Mouse (Mus musculus) embryonic stem cell, embryonic (primary cell): ENCODE measurements around the gene Nme6.
"Not testable (repeated sequence)": the region's sequence is repeated elsewhere in the genome, so short reads cannot be mapped to it uniquely, and the experiment has no call there.

Source experiments
- CTCF ChIA-PET, 4 experiments: fragments of 300-600 bp in 2 of 4; fragments of 350-600 bp in 2 of 4; sonication (Branson Sonifier 250); formaldehyde crosslinking; loops; one replicate each; lab custom pipeline; 2022; ENCODE audit warnings: inconsistent platforms in 2 of 4; lab: Charles Lee
- POLR2A ChIA-PET, 4 experiments: fragments of 300-600 bp in 2 of 4; fragments of 350-600 bp in 2 of 4; sonication (Branson Sonifier 250); formaldehyde crosslinking; loops; one replicate each; lab custom pipeline; 2022; ENCODE audit warnings: antibody characterized with exemption in 4 of 4, inconsistent platforms in 1 of 4; lab: Charles Lee

The Nme6 gene

DNA sequence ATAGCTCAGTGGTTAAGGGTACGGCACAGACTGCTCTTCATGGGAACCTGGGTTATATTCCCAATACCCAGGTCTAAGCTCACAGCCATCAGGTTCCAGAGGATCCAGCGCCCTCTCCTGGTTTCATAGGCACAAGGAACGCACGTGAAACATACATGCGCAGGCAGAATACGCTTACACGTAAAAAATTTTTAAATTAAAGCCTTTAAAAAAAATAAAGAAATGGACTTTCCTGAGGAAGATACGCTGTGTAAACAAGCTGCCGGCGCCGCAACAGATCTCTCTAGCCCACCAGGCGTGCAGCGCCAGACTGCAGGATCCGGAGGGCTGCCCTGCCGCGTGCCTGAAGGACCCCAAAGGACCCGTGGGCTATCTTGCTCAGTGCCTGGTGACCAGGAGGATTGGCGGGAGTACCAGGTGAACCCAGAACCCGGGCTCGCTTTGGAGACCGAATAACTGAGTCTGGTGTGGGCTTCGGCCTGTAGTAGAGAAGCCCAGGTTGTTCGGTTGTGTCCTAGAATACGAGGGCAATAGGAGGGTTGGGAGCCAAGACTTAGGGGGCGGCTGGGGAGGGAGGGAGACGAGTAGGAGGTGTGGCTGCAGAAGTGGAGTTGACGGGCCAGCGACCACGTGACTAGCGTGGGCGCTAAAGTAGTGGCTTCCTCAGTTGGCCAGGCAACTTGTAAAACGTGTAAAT is at the start of gene Nme6:
Nme6 (plus strand) TSS at position 359 of the 697 bp plus-strand sequence.
- ChIA-PET POLR2A (interaction anchor here in 3 of 4 experiments (0.5 to 2.5 kb wide), 32 partner anchors 10 to 1440 kb away, joined by 3 to 21 read pairs (median 4); partner anchors contain the start of genes Atrip (in 1 of the 3), Cdc25a (in 1 of the 3), Map4 (in 1 of the 3) and Pfkfb4 (in 1 of the 3)), CTCF (interaction anchor here (0.5 to 1.9 kb wide), 35 partner anchors 9 to 841 kb away, joined by 3 to 12 read pairs (median 3); partner anchors contain the start of genes Pfkfb4 (in 1 of the 4), Shisa5 (in 1 of the 4) and Spink8 (in 1 of the 4))

DNA sequence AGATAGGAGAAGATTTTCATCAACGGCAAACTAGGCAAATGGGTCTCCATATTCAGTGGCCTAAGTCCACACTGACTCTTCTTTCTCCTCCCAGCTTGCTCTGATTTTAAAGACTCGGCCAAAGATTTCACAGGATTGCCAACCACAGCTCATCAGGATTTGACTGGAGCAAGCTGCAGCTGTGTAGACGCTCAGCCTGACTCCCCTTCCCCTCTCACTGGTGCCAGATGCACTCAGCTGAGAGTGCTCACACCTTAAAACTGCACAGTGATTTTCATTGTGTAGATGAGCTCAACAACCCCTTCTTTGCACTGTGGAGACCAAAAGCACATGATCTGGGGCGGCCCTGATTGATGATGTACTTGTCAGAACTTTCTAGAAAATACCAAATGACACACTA is 42.0 kb upstream of the Nme6 start, which contains the start of gene Fbxw27:
Fbxw27 (minus strand) TSS at position 101 of the 400 bp plus-strand sequence.
- POLR2A ChIA-PET: not testable (repeated sequence)
- CTCF ChIA-PET: interaction anchor here in 2 of 4 experiments (0.5 kb wide), 2 partner anchors 21 to 140 kb away, joined by 3 to 4 read pairs; partner anchors contain the start of gene Spink8 (in 1 of the 2)

DNA sequence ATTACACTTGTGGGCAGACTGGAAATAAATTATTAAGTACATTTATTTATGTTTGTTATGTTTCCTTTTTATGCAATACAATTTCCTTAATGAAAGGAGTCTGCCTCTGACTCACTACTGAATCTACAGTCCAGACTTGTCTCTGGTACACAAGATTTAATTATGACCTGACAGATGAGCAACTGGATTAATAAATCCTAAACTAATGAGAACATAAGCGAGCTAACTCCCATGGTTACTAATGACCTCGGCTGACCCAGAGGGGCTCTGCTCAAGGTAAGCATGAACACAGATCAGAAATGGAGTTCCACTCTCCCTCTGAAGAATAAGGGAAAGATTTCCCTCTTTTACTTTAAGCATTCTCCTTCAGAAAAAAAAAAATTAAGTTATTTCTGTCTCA is 37.3 kb upstream of the Nme6 start:
- POLR2A ChIA-PET: no interaction called here
- CTCF ChIA-PET: no interaction called here

DNA sequence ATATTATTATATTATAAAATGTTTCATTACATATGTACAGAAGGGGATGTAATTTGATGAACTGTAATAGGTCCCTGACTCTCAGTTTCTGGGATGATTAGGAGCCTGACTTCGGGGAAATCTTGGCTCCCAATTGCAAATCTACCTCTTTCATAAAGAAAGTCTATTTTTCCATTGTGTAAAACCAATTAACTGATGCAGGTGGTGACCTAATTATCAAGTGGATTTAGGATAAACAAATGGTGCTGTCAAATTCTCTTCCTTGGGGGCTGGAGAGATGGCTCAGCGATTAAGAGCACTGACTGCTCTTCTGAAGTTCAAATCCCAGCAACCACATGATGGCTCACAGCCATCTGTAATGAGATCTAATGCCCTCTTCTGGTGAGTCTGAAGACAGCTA is 36.7 kb upstream of the Nme6 start:
- ChIA-PET POLR2A (interaction anchor here in 1 of 4 experiments (0.6 kb wide), 1 partner anchor 13 kb away, joined by 3 read pairs; no protein-coding TSS in a partner anchor), CTCF (interaction anchor here in 1 of 4 experiments (1.2 kb wide), 1 partner anchor 66 kb away, joined by 4 read pairs; no protein-coding TSS in a partner anchor)

DNA sequence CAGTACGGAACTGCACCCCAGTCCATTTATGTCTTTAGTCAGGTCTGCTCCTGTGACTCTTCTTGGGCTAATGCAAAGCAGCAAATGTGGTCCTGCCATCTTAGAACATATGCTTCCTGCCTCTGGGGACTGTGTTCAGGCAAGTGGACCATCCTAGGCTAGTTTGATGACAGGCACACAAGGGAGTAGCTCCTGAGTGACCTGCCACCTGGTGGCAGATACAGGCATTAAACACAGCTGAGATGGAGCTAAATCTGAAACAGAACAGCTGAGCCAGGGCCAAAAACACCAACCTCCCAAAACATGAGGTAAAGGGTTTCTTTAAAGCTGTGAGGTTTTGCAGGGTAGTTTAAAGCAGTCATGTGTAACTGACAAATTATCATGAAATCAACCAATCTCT is 34.5 kb upstream of the Nme6 start:
- POLR2A ChIA-PET: interaction anchor here in 2 of 4 experiments (0.6 to 0.7 kb wide), 2 partner anchors 14 to 34 kb away, joined by 3 to 6 read pairs; partner anchors contain the start of gene Spink8 (in 1 of the 2)
- CTCF ChIA-PET: interaction anchor here (0.5 to 1.6 kb wide), 19 partner anchors 10 to 966 kb away, joined by 3 to 13 read pairs (median 4); partner anchors contain the start of genes Nme6 (in 2 of the 4) and Spink8 (in 1 of the 4)

DNA sequence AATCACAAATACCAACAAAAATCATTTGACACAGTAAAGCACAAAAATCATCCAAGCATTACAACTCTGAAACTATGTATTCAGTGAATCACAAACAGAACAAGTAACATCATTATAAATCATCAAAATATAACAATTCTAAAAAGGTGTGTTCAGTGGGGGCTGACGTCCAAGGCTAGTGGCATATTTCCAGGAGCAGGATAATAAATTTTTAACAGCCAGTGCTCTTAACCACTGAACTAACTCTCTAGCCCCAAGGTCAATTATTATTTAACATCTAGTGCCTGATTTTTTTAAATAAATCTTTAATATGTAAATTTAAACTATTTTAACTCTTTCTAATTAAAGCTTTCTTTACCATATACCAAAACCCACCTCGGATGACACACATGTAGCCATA is 27.0 kb upstream of the Nme6 start:
- POLR2A ChIA-PET: interaction anchor here in 2 of 4 experiments (0.6 to 0.8 kb wide), 2 partner anchors 27 to 284 kb away, joined by 3 read pairs; partner anchors contain the start of gene Nme6 (in 1 of the 2)
- CTCF ChIA-PET: not testable (repeated sequence)

DNA sequence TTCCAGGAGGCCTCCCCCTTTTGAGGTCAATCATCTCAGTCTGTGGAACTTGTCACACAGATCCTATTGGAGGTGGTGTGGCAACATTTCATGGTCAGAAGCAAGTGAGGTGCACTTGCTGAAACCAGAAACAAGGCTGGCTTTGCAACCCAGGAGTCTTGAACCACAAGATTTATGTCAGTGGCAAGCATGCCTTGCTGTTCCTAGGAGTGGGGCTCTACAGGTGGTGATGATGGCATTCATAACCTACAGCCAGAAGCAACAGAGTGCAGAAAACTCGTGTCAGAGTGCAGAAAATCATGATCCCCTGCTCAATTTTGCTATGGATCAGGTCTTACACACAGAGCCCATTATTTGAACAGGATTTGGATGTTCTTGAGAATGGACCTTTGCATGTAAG is 26.3 kb upstream of the Nme6 start:
- POLR2A ChIA-PET: no interaction called here
- CTCF ChIA-PET: no interaction called here

DNA sequence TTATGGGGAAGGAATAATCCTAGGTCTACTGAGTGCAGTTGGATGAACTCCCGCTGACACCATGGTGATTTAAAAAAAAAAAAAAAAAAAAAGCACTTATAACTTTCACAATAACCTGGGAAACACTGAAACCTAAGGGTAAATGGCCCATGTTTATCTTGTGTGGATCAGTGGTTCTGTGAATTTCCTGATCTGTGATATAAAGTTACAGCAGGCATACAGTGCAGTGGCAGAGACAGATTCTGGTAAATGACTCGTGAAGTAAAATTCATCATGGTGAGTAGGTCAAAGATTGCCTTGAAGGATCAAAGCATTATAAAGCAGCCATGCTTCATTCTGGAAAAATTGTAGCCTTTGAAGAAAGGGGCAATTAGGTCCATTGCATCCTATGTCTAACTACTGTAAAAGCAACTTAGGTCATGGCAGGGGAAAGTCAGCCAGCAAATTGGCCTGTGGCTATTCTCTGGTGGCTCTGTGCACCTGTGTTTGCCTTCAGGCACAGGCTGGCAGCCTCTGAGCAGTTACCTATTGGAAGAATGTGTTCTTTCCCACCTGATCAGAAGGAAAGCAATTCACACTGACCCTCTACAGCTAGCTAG is 25.8 kb upstream of the Nme6 start:
- CTCF ChIA-PET: interaction anchor here in 1 of 4 experiments (2.1 kb wide), 1 partner anchor 8 kb away, joined by 6 read pairs; no protein-coding TSS in a partner anchor

DNA sequence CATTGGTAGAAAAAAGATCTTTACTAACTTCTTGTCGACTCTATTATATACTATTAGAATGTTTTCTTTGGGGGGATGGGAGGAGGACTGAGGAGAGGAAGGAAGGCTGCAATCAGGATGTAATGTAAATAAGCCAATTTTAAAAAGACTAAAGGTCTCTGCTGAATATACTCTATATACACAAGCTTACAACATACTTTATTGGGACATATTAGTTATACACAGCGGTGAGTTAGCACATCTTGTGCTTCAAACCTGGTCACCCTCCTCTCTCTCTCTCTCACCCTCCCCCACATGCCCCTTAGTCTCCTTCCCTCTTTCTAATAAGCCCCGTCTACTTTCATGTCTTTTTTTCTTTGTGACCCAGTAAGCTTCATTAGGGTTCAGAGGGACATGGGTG is 24.7 kb upstream of the Nme6 start:
- POLR2A ChIA-PET: interaction anchor here in 1 of 4 experiments (0.7 kb wide), 1 partner anchor 12 kb away, joined by 3 read pairs; no protein-coding TSS in a partner anchor
- CTCF ChIA-PET: interaction anchor here (0.7 to 2.1 kb wide), 5 partner anchors 10 to 489 kb away, joined by 3 to 8 read pairs (median 4); partner anchors contain the start of gene Nme6 (in 1 of the 4)

More for the DNA sequence above, 25.8 kb upstream of the Nme6 start:
- POLR2A ChIA-PET: no interaction called here

DNA sequence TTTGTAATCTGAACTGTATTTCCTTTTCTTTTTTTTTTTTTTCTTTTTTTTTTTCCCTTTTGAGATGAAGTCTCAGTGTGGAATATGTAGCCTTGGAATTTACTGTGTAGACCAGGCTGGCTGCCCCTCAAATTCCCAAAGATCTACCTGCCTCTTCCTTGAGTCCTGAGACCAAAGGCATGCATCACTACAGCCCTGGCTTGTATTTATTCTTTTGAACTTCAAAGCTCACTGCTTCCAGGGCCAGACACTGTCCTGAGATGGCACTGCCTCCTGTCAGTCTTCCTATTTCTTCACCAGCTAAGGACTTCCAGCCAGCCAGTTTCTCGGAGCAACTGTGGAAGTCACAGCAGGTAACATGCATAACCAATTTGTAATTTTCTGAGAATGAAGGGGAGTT is 20.6 kb upstream of the Nme6 start, which contains the start of gene Spink8:
Spink8 (plus strand) TSS at position 301 of the 400 bp plus-strand sequence.
- CTCF ChIA-PET: interaction anchor here in 3 of 4 experiments (0.7 to 2.2 kb wide), 4 partner anchors 14 to 50 kb away, joined by 3 to 9 read pairs (median 4); partner anchors contain the start of genes Fbxw27 (in 1 of the 3) and Nme6 (in 1 of the 3)
- POLR2A ChIA-PET: interaction anchor here in 1 of 4 experiments (0.8 kb wide), 1 partner anchor 14 kb away, joined by 6 read pairs; no protein-coding TSS in a partner anchor

DNA sequence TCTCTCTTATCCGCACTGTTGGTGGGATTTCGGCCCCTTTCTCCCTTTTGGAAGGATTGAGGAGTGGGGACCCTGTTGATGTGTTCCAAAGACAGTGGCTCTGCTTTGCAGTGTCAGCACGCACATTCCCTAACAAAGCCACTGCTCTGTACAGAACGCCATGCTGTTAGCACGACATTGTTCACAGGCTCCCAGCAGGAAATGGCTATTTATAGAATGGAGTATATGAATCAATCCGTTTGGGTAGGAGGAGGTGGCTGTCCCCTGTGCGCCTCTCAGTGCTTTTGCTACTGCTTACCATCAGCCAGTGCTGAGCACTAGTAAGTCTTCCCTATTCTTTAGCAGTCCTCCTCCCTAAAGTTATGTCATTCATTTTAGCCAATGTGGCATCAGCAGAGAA is 19.1 kb upstream of the Nme6 start:
- POLR2A ChIA-PET: interaction anchor here in 2 of 4 experiments (0.6 to 1.2 kb wide), 2 partner anchors 19 to 280 kb away, joined by 3 to 11 read pairs; no protein-coding TSS in a partner anchor
- CTCF ChIA-PET: interaction anchor here in 2 of 4 experiments (0.6 to 0.7 kb wide), 2 partner anchors 62 to 558 kb away, joined by 3 read pairs; partner anchors contain the start of gene Cdc25a (in 1 of the 2)

DNA sequence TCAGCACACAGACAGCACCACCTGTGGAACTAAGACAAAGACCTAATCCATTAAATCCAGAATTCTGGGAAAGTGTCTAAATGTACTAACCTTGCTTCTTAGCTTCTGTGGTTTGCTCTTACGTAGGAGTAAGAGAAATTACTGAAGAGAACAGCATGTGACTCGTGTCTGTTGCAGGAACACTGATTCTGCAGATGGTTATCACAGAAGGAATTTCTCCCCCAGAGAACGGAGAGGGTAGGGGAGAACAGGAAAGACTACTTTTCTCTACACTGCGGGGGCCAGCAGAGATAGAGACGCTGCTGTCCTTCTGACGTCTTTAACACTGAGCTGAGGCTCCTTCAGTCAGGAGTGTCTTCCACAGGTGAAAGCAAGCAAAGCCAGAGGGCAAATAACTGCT is 16.2 kb upstream of the Nme6 start:
- ChIA-PET CTCF (interaction anchor here in 1 of 4 experiments (1.0 kb wide), 1 partner anchor 16 kb away, joined by 4 read pairs; no protein-coding TSS in a partner anchor), POLR2A (interaction anchor here in 1 of 4 experiments (2.4 kb wide), 1 partner anchor 16 kb away, joined by 8 read pairs; the partner anchor contains the start of gene Nme6)

DNA sequence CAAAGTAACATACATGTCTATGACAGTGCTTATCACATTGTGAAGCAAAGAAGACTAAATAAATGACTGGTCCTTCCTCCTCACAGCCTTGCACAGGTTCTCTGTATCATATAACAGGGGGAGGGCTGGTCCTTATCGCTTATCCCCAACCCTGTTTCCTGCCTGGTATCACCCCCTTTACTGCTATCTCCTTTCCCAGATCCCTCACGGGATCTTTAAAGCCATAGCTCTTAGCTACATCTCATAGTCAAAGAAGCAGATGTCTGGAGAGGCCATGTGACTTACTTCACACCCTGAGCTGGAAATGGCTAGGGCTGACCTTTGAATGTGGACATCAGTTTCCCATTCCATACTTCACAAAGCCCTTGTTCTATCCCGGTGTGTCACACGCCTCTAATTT is 6.8 kb upstream of the Nme6 start:
- ChIA-PET CTCF (interaction anchor here in 3 of 4 experiments (0.6 to 1.2 kb wide), 3 partner anchors 27 to 1462 kb away, joined by 3 to 5 read pairs (median 4); no protein-coding TSS in a partner anchor), POLR2A (interaction anchor here in 1 of 4 experiments (1.9 kb wide), 1 partner anchor 47 kb away, joined by 5 read pairs; no protein-coding TSS in a partner anchor)

DNA sequence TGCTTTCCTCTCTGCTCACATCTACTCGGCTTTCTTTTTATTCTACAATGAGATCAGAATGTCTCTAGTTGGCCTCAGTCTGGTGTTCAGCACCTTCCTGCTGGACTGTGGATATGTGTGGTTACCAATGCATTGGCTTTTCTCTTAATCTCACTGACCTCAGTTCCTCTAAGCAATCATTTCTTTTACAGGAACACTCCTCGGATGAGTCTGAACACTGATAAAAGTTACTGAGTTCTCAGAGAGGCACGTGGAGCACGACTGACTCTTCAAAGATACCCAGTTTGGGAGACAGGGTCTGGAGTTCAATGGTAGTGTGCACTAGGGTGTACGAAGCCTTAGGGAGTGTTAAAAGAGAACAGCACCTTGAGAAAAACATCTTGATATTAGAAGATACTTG is 6.4 kb upstream of the Nme6 start:
- ChIA-PET CTCF (no interaction called here), POLR2A (no interaction called here)

DNA sequence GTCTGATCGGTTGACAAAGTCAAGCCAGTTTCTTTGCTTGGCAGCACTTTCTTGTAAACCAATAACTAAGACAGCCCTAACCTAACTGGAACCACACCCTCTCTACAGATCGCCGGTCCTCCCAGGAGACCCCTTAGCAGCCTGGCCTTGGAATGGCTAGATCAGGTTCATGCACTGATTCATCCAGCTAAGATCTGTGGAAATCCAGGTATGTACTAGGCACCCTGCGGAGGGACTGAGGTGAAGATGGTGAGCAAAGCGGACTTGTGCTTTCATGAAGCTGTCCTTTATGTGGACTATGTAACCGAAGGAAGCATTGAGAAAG is 501 bp downstream of the Nme6 start:
- POLR2A ChIA-PET: interaction anchor here in 3 of 4 experiments (0.5 to 2.5 kb wide), 18 partner anchors 10 to 823 kb away, joined by 3 to 21 read pairs (median 4); partner anchors contain the start of genes Atrip (in 1 of the 3), Cdc25a (in 1 of the 3) and Map4 (in 1 of the 3)
- CTCF ChIA-PET: interaction anchor here in 3 of 4 experiments (0.6 to 1.9 kb wide), 18 partner anchors 10 to 841 kb away, joined by 3 to 12 read pairs (median 4); partner anchors contain the start of genes Pfkfb4 (in 1 of the 3) and Spink8 (in 1 of the 3)

DNA sequence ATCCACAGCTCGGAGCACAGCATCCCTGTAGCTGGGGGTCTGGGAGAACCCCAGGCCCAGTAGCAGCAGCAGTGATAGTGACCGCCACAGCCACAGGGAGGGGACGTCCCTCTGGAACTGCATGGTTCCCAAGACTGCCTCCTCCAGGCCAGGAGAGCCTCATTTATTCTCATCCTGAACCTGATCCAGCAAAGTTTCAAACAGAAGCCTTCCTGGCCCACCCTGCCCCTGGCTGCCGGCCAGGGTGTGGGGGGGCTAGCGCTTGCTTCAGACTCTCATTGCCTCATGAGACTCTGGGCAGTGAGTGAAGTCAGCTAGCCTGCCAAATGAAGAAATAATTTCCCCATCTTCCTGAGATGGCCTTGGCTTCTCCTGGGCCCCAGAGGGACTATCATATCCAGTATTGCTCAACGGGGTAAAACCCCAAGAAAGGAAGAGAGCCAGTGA is 16.8 kb downstream of the Nme6 start, which contains the start of gene Camp:
Camp (minus strand) TSS at position 306 of the 447 bp plus-strand sequence.
- ChIA-PET POLR2A (interaction anchor here in 1 of 4 experiments (1.3 kb wide), 1 partner anchor 17 kb away, joined by 5 read pairs; the partner anchor contains the start of gene Nme6), CTCF (interaction anchor here in 3 of 4 experiments (1.1 to 2.6 kb wide), 4 partner anchors 13 to 17 kb away, joined by 3 to 7 read pairs (median 5); partner anchors contain the start of gene Nme6 (in 1 of the 3))

DNA sequence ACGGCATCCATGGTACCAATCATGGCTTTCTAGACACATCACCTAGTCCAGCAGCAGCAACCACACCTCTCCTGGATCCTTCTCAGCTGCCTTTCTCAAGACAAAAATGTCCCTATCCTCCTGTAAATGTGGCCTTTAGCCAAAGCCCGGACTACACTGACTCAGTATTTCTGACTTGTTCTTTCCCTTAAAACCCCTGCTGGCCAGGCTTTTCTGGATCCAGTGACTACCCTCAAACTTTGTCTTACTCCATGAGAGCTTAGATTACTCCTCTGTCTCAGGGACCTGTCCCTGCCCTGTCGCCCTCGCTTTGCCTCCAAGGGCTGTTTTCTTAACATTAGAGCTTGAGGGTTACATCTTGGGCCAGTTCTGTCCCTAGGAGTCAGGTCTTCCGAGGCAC is 17.6 kb downstream of the Nme6 start:
- CTCF ChIA-PET: interaction anchor here in 3 of 4 experiments (0.6 to 2.6 kb wide), 4 partner anchors 12 to 673 kb away, joined by 3 to 7 read pairs (median 4); no protein-coding TSS in a partner anchor
- POLR2A ChIA-PET: interaction anchor here in 3 of 4 experiments (0.6 to 1.6 kb wide), 4 partner anchors 10 to 529 kb away, joined by 3 to 4 read pairs (median 3); no protein-coding TSS in a partner anchor
